Mouse (Mus musculus) thymus, postnatal 25 days (tissue): ENCODE measurements at regions not wholly inside any gene's neighbourhood (a gene's known extent, or its start where the extent isn't known, plus 50 kb on each side); places are given as distances from the start of the nearest gene placed in this dataset.

Source experiments
- DNase-seq: peaks from one replicate; pipeline ENCODE4 v3.0.0; 2022

GRCm38 (mm10) chr3:62159031-62159430 lies 179.1 kb upstream of the Arhgef26 start:
- DNase-seq, result peak; percentile 22

GRCm38 (mm10) chr3:62170647-62171046 lies 167.5 kb upstream of the Arhgef26 start:
- DNase-seq, result no peak

GRCm38 (mm10) chr3:62187807-62188509 lies 150.2 kb upstream of the Arhgef26 start:
- DNase-seq, result no peak

GRCm38 (mm10) chr3:62192466-62192865 lies 145.7 kb upstream of the Arhgef26 start:
- DNase-seq, result no peak

GRCm38 (mm10) chr3:62194421-62194820 lies 143.7 kb upstream of the Arhgef26 start:
- no peak for DNase-seq

- DNase-seq, result no peak
These were observed 141.5 kb upstream of the Arhgef26 start for GRCm38 (mm10) chr3:62196679-62197078.

- no peak for DNase-seq
These were observed 122.3 kb upstream of the Arhgef26 start for GRCm38 (mm10) chr3:62215806-62216205.

GRCm38 (mm10) chr3:62217335-62217734 lies 120.8 kb upstream of the Arhgef26 start:
- no peak for DNase-seq

GRCm38 (mm10) chr3:62227697-62228096 lies 110.4 kb upstream of the Arhgef26 start:
- no peak for DNase-seq

- no peak for DNase-seq
These were observed 110.0 kb upstream of the Arhgef26 start for GRCm38 (mm10) chr3:62228156-62228555.

GRCm38 (mm10) chr3:62241031-62241430 lies 97.1 kb upstream of the Arhgef26 start:
- no peak for DNase-seq

- DNase-seq, result no peak
These were observed 66.4 kb upstream of the Arhgef26 start for GRCm38 (mm10) chr3:62271703-62272102.

- no peak for DNase-seq
These were observed 59.9 kb upstream of the Arhgef26 start for GRCm38 (mm10) chr3:62278279-62278678.

GRCm38 (mm10) chr3:62280960-62281359 lies 57.2 kb upstream of the Arhgef26 start:
- no peak for DNase-seq
